Mouse (Mus musculus) embryonic facial prominence, embryonic 10.5 days (tissue): ENCODE results near the gene Rhou. TPM values are rescaled to one million over a fixed set of nuclear protein-coding genes. Genes with fewer than 3 reads are reported as not detected.
A peak's percentile ranks its signal among the peaks of the same experiment; 100 is the strongest.

Experiments used
- DNase-seq: peaks from one replicate; pipeline ENCODE4 v3.0.0-alpha.2; 2017; ENCODE audit warnings: low spot score
- H3K27ac ChIP-seq: fragments of 300-500 bp; sonication (generic); replicated peaks from 2 replicates; pipeline ENCODE4 v1.5.1; 2016; ENCODE audit warnings: mild to moderate bottlenecking
- H3K27me3 ChIP-seq: fragments of 300-500 bp; sonication (generic); replicated peaks from 2 replicates; pipeline ENCODE4 v1.6.1; 2016; ENCODE audit warnings: low read depth, mild to moderate bottlenecking; ENCODE audit not compliant: poor library complexity, severe bottlenecking
- H3K36me3 ChIP-seq: fragments of 300-500 bp; sonication (generic); replicated peaks from 2 replicates; pipeline ENCODE4 v1.6.1; 2016; ENCODE audit warnings: mild to moderate bottlenecking, moderate library complexity
- H3K4me1 ChIP-seq: fragments of 300-500 bp; sonication (generic); 2 replicates; pipeline ENCODE4 v1.6.1; 2016
- H3K4me3 ChIP-seq: fragments of 300-500 bp; sonication (generic); 2 replicates; pipeline ENCODE4 v1.5.1; 2016; ENCODE audit warnings: mild to moderate bottlenecking, moderate library complexity
- H3K9me3 ChIP-seq: fragments of 300-500 bp; sonication (generic); 2 replicates; pipeline ENCODE4 v1.6.1; 2016; ENCODE audit warnings: mild to moderate bottlenecking
- WGBS: fragments of 180-500 bp; shearing (Covaris S2); methylation state at CpG from one replicate; pipeline ENCODE4 v1.1.7; 2016; 5-methylcytosine and 5-hydroxymethylcytosine counted together
- polyA plus RNA-seq: library from polyadenylated mRNA; unstranded; fragments of >200 nt; fragmentation: Nextera tagmentation; extraction: Ambion mirVana; gene quantifications from 2 replicates; pipeline ENCODE4 v1.2.1, GENCODE M21; 2016

The Rhou gene
- polyA plus RNA-seq, 1 experiment from 2014 or later: 6.2 TPM

- WGBS: 21% methylated on average over 18 of the region's 18 CpGs
- Histone ChIP-seq H3K27ac (peak overlapping the region; percentile 27), H3K4me3 (peak overlapping the region; percentile 32)
Measured at GRCm38 (mm10) chr8:123682073-123682761, 28.5 kb downstream of the Rhou start.

DNA sequence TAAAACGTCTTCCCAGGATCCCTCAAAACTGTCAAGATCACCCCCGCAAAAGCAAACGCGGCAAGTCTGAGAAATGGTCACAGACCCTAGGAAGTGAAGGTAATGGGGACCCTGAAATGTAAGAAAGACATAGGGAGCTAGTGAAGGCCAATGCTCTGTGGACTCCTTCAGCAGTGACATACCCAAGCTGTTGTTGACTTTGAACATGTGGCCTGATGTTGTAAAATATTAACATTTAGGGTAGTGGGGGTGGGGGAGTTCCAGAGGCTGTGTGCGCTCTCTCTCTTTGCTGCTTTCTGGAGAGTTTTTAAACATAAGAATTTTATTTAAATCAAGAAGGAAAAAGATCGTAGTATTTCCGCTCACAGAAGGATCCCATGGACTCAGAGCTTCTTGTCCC lies 29.6 kb downstream of the Rhou start:
- Histone ChIP-seq H3K9me3 (no peaks in the 10 kb centered on the region), H3K36me3 (no peaks in the 10 kb centered on the region), H3K4me3 (no peak overlapping the region), H3K4me1 (peaks cover 15% of the 10 kb centered on the region), H3K27me3 (peaks cover 8% of the 10 kb centered on the region; the same call in 1 of the 2 replicates), H3K27ac (no peak overlapping the region)
- no peak for DNase-seq
- 59% methylated on average over 7 of the region's 7 CpGs for WGBS

More at GRCm38 (mm10) chr8:123682073-123682761, 28.5 kb downstream of the Rhou start:
- Histone ChIP-seq H3K9me3 (no peaks in the 10 kb centered on the region), H3K36me3 (no peaks in the 10 kb centered on the region), H3K4me1 (peaks cover 11% of the 10 kb centered on the region), H3K27me3 (peaks cover 8% of the 10 kb centered on the region; the same call in 1 of the 2 replicates)
- DNase-seq: peak; percentile 91

- no peak for DNase-seq
- WGBS: 89% methylated on average over 7 of the region's 7 CpGs
- Histone ChIP-seq H3K4me1 (peaks cover 15% of the 10 kb centered on the region), H3K27ac (no peak overlapping the region), H3K36me3 (no peaks in the 10 kb centered on the region), H3K9me3 (no peaks in the 10 kb centered on the region), H3K4me3 (no peak overlapping the region), H3K27me3 (peaks cover 8% of the 10 kb centered on the region; the same call in 1 of the 2 replicates)
Measured at GRCm38 (mm10) chr8:123684806-123685205, 31.1 kb downstream of the Rhou start.

DNA sequence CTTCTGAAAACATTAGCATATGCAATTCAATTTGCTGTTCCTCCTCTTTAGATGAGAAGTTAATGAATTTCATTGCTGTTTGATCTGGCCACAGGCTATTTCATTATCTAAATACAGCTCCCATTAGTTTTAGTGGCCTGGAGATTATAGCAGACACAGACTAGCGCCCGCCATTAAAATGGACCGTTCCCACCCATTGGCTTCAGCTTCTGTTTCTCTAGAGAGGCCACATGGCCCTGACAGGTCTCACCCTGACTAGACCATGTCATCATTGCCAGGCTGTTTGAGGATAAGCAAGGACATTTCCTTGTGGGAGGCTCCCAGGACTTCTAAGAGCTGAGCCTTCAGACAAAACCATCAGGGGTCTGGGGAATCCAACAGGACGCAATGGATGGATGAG lies 31.7 kb downstream of the Rhou start:
- H3K27me3 ChIP-seq: peaks cover 8% of the 10 kb centered on the region; the same call in 1 of the 2 replicates
- H3K27ac ChIP-seq: no peak overlapping the region
- peaks cover 15% of the 10 kb centered on the region for H3K4me1 ChIP-seq
- WGBS: 90% methylated on average over 4 of the region's 4 CpGs
- no peaks in the 10 kb centered on the region for H3K9me3 ChIP-seq
- no peak for DNase-seq
- no peak overlapping the region for H3K4me3 ChIP-seq
- H3K36me3 ChIP-seq: no peaks in the 10 kb centered on the region

DNA sequence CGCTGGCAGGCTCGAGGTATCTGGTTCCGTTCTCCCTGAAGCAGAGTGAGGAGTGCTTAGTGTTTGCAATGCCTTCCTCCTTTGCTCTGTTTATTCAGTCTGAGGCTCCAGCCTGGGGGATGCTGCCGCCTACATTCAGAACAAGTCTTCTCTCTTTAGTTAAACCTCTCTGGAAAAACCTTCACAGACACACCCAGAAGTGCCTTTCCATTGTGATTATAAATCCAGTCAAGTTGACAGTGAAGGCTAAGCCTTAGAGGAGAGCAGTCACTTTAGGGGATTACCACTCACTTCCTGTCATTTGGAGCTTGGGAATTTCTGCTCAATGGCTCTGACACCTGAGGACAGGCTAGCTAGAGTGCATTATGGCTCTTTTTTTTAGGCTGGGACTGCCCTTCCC lies 34.1 kb downstream of the Rhou start:
- H3K4me3 ChIP-seq: no peak overlapping the region
- H3K36me3 ChIP-seq: no peaks in the 10 kb centered on the region
- no peaks in the 10 kb centered on the region for H3K9me3 ChIP-seq
- no peak overlapping the region for H3K27ac ChIP-seq
- H3K27me3 ChIP-seq: peaks cover 8% of the 10 kb centered on the region; the same call in 1 of the 2 replicates
- no peak for DNase-seq
- 61% methylated on average over 4 of the region's 4 CpGs for WGBS
- peaks cover 4% of the 10 kb centered on the region for H3K4me1 ChIP-seq

- H3K4me1 ChIP-seq: peaks cover 10% of the 10 kb centered on the region; the same call in 1 of the 2 replicates
- no peak overlapping the region for H3K27ac ChIP-seq
- H3K4me3 ChIP-seq: no peak overlapping the region
- no peak for DNase-seq
- no peaks in the 10 kb centered on the region for H3K27me3 ChIP-seq
- H3K9me3 ChIP-seq: no peaks in the 10 kb centered on the region
- WGBS: 86% methylated on average over 10 of the region's 10 CpGs
- no peaks in the 10 kb centered on the region for H3K36me3 ChIP-seq
Measured at GRCm38 (mm10) chr8:123692165-123692962, 38.6 kb downstream of the Rhou start.

DNA sequence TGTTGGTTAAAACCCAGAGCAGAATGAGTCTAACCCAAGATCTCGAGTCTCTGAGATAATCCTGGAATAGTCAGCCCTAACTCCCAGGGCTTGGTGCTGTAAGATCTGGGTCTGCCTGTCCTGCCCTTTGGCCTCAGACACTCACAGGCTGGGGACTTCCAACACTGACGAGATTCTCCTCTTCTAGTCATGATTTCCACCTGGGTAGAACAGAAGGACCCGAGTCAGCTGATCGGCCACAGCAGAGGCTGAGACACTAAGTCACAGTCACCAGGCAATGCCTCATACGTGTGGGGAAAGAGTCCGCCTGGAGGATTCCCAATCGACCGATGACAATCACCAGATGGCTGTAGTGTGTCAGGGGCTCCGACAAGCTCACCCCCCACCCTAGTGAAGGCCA lies 42.4 kb downstream of the Rhou start:
- H3K36me3 ChIP-seq: no peaks in the 10 kb centered on the region
- no peaks in the 10 kb centered on the region for H3K9me3 ChIP-seq
- H3K27ac ChIP-seq: no peak overlapping the region
- DNase-seq: no peak
- H3K27me3 ChIP-seq: no peaks in the 10 kb centered on the region
- no peak overlapping the region for H3K4me3 ChIP-seq
- 72% methylated on average over 9 of the region's 9 CpGs for WGBS
- H3K4me1 ChIP-seq: peaks cover 28% of the 10 kb centered on the region

DNA sequence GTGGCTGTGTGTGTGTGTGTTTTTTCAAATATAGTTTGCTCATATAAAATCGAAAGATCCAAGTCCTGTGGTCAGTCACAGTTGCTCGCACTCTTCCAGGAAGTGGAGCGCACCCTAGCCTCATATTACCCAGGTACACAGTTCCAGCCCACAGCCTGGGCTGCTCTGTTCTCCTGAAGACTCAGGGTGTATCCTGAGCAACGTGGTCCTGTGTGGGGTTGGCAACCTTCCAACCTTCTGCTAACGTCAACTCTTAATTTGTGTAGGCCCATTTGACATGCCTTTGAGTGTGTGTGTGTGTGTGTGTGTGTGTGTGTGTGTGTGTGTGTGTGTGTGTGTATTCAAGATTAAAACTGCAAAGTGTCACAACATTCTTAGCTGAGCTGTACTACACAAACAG lies 43.6 kb downstream of the Rhou start:
- H3K27ac ChIP-seq: no peak overlapping the region
- no peaks in the 10 kb centered on the region for H3K9me3 ChIP-seq
- no peak overlapping the region for H3K4me3 ChIP-seq
- no peak for DNase-seq
- 80% methylated on average over 5 of the region's 5 CpGs for WGBS
- H3K36me3 ChIP-seq: no peaks in the 10 kb centered on the region
- H3K27me3 ChIP-seq: no peaks in the 10 kb centered on the region
- H3K4me1 ChIP-seq: peaks cover 40% of the 10 kb centered on the region

DNA sequence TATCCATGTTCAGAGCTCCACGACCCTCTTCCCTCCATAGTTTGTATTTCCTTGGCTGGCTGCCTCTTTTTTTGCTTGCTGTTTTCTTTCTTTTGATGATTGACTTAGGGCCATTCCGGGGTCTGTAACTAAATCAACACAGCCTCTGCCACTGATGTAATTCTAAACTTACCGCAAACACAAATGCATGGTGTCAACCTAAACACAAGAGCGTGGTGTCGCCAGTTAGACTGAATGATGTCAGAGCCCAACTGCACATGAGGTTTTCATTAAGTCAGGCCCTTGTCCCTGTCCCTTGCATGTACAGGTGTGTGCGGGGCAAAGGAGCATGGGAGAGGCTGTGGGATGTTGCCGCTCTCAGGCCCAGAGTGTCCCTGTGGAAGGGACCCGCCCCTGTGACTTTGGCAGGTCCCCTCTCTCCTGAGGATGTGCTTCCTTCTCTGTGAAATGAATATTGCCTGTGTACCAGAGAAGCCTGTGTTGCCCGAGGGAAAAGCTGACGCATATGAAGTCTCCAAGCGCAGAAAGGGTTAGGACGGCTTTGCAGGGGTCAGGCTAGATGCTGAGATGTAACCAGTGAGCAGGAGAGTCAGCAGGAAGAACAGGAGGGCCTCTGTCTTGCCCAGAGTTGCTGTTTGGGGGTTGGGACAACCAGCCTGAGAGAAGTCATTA lies 46.8 kb downstream of the Rhou start:
- WGBS: 34% methylated on average over 12 of the region's 12 CpGs
- H3K27ac ChIP-seq: peak overlapping the region; percentile 67; the same call in 1 of the 2 replicates
- DNase-seq: peak; percentile 60

DNA sequence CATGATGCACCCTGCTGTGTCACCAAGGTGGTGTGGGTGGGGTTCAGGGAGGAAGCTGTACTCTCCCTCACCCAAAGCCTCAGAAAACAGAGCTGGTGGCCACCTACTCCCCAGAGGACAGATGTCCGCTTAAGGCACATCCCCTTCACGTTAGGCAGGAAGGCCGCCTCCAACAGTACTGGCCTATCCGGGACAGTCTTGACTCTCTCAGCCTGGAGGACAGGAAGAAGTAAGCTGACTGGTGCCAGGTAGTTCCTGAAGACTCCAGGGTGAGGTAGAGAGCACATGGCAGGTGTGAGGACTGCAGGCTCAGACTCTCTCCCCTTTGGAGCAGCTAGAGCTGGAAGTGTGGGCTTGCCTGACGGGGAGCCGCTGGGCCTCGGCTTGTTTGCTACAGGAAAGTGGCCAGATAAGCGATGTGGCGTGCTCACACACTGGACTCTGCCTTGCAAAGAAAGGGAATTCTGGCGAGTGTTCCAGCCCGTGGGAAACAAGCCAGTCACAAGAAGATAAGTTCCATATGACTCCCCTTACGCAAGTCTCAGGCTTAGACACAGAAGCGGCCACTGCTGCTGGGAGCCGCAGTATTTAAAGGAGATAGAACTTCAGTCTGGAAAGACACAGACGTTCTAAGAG lies 48.3 kb downstream of the Rhou start:
- Histone ChIP-seq H3K36me3 (no peaks in the 10 kb centered on the region), H3K27ac (peak overlapping the region; percentile 21), H3K27me3 (no peaks in the 10 kb centered on the region; the same call in 1 of the 2 replicates), H3K9me3 (no peaks in the 10 kb centered on the region), H3K4me3 (no peak overlapping the region), H3K4me1 (peaks cover 49% of the 10 kb centered on the region)
- 68% methylated on average over 15 of the region's 15 CpGs for WGBS
- no peak for DNase-seq

More for the DNA sequence above, 46.8 kb downstream of the Rhou start:
- peak overlapping the region; percentile 17; the same call in 1 of the 2 replicates for H3K4me3 ChIP-seq
- H3K9me3 ChIP-seq: no peaks in the 10 kb centered on the region
- no peaks in the 10 kb centered on the region for H3K27me3 ChIP-seq
- peaks cover 49% of the 10 kb centered on the region for H3K4me1 ChIP-seq
- no peaks in the 10 kb centered on the region for H3K36me3 ChIP-seq

DNA sequence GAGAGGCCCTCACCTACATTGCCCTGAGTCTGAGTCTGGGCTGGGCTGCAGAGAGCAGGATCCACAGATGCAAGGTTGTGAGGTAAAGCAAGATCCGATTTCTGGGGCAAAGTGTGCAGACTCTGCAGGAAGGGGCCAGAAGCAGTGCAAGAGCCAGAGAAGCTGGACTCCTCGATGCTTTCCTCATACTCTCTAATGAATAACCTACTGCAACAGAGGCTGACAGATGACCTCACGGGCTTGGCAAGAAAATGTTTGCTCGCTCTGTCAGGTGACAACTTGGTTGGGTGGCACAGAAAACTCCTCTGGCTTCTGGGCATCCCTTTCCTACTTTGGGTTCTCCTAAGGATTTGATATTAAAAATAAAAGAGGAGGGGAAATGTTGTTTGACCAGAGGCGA lies 51.6 kb downstream of the Rhou start:
- Histone ChIP-seq H3K9me3 (no peaks in the 10 kb centered on the region), H3K36me3 (no peaks in the 10 kb centered on the region), H3K4me1 (peaks cover 45% of the 10 kb centered on the region), H3K27me3 (no peaks in the 10 kb centered on the region; the same call in 1 of the 2 replicates), H3K4me3 (no peak overlapping the region), H3K27ac (no peak overlapping the region)
- WGBS: 77% methylated on average over 5 of the region's 5 CpGs
- no peak for DNase-seq

DNA sequence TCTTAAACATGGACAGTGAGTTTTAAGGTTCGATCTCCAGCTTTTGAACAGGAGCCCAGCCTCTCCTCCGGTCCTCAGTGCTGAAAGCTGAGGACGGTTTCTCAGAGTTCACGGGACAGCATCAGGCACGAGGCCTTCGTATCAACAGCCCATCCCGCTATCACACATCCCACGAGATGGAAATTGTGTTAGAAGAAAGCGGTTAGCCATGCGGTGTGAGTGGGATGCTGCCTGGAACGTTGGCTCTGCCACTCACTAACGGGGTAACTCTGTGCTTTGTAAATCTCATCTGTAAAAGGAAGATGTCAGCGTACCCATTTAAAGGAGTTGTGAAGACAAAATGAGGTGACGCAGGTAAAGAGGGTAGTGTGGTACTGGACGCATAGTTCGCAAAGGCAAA lies 53.4 kb downstream of the Rhou start:
- H3K4me3 ChIP-seq: no peak overlapping the region
- H3K27me3 ChIP-seq: no peaks in the 10 kb centered on the region; the same call in 1 of the 2 replicates
- peaks cover 37% of the 10 kb centered on the region for H3K4me1 ChIP-seq
- no peaks in the 10 kb centered on the region for H3K36me3 ChIP-seq
- no peak for DNase-seq
- 94% methylated on average over 16 of the region's 16 CpGs for WGBS
- no peaks in the 10 kb centered on the region for H3K9me3 ChIP-seq
- H3K27ac ChIP-seq: no peak overlapping the region
